Mouse (Mus musculus): ENCODE data around the gene Ank3. TPM values are rescaled to one million over a fixed set of nuclear protein-coding genes. Genes with fewer than 3 reads are reported as not detected.

Ank3 gene
- polyA plus RNA-seq, 2 experiments = 3.1 to 5.3 TPM

DNA sequence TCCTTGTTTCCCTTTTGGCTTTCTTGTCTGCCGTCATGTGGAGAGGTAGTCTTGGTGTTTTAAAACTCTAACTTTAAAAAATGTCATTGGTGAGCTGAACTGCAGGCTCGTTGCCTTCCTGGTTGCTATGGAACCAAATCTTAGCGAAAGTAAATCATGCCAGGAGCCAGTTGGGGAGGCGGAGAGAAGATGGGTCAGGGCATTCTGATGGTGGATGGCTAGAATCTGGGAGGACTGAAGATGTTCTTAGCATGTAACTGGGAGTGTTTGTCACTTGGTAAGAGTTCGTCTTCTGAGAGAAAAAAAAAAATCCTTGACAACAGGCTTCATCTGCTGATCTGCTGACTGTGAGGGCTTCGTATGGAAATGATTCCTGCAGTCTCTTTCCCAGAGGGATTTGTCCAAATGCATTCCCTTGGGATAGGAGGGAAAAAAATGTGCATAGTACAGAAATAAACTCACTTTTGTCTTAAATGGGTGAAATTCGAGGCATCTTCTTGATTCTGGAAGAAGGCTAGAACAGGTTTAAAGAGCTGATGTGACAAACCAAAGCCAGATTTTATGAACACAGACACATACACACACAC is 232.3 kb downstream of the Ank3 start:
- Histone ChIP-seq H3K4me3 (ENCODE audit: insufficient read depth in 1 of 2, low read depth in 2 of 2, low read length in 2 of 2) (no peak overlapping the region), H3K4me2 (ENCODE audit: low read depth) (no peak overlapping the region), H3K27me3 (ENCODE audit: control insufficient read depth, insufficient read depth, low read length) (no peaks in the 10 kb centered on the region), H3K9me3 (ENCODE audit: control insufficient read depth, low read length) (no peaks in the 10 kb centered on the region), H3K36me3 (replicated peaks; ENCODE audit: control insufficient read depth, insufficient read depth, low read depth) (no peaks in the 10 kb centered on the region), H3K9ac (replicated peaks) (no peak overlapping the region), H3K27ac (no peak overlapping the region), H3K4me1 (replicated peaks; ENCODE audit: control insufficient read depth in 2 of 2, insufficient read depth in 2 of 2, low read length in 1 of 2) (no peaks in the 10 kb centered on the region)
- ATAC-seq (ENCODE audit: insufficient read depth) (no peak), DNase-seq (ENCODE audit: low read depth in 3 of 3, low spot score in 3 of 3) (no peak)
- TF ChIP-seq CTCF (IDR thresholded peaks at IDR 0.05; ENCODE audit: low read depth) (no peak), EP300 (IDR thresholded peaks at IDR 0.05; ENCODE audit: low read depth) (no peak)
- WGBS (ENCODE audit: insufficient replicate concordance) = 36% methylated on average over 7 of the region's 7 CpGs

- Histone ChIP-seq H3K27me3 (ENCODE audit: control insufficient read depth, insufficient read depth, low read length) (no peaks in the 10 kb centered on the region), H3K4me2 (ENCODE audit: low read depth) (no peak overlapping the region), H3K9me3 (ENCODE audit: control insufficient read depth, low read length) (no peaks in the 10 kb centered on the region), H3K9ac (replicated peaks) (no peak overlapping the region), H3K27ac (no peak overlapping the region), H3K36me3 (replicated peaks; ENCODE audit: control insufficient read depth, insufficient read depth, low read depth) (no peaks in the 10 kb centered on the region), H3K4me3 (ENCODE audit: insufficient read depth in 1 of 2, low read depth in 2 of 2, low read length in 2 of 2) (no peak overlapping the region), H3K4me1 (replicated peaks; ENCODE audit: control insufficient read depth in 2 of 2, insufficient read depth in 2 of 2, low read length in 1 of 2) (no peaks in the 10 kb centered on the region)
- WGBS (ENCODE audit: insufficient replicate concordance) = 60% methylated on average over 8 of the region's 8 CpGs
- no peak for ATAC-seq (ENCODE audit: insufficient read depth)
- DNase-seq (ENCODE audit: low read depth in 3 of 3, low spot score in 3 of 3) = no peak
- TF ChIP-seq EP300 (IDR thresholded peaks at IDR 0.05; ENCODE audit: low read depth) = no peak
- TF ChIP-seq CTCF (IDR thresholded peaks at IDR 0.05; ENCODE audit: low read depth) = no peak
Measured at GRCm38 (mm10) chr10:69632885-69633284, 234.3 kb downstream of the Ank3 start.

- 54% methylated on average over 5 of the region's 5 CpGs for WGBS (ENCODE audit: insufficient replicate concordance)
- H3K27ac ChIP-seq = no peak overlapping the region
- no peaks in the 10 kb centered on the region for H3K4me1 ChIP-seq (replicated peaks; ENCODE audit: control insufficient read depth in 2 of 2, insufficient read depth in 2 of 2, low read length in 1 of 2)
- no peak overlapping the region for H3K9ac ChIP-seq (replicated peaks)
- H3K36me3 ChIP-seq (replicated peaks; ENCODE audit: control insufficient read depth, insufficient read depth, low read depth) = no peaks in the 10 kb centered on the region
- no peak overlapping the region for H3K4me3 ChIP-seq (ENCODE audit: insufficient read depth in 1 of 2, low read depth in 2 of 2, low read length in 2 of 2)
- ATAC-seq (ENCODE audit: insufficient read depth) (no peak), DNase-seq (ENCODE audit: low read depth in 3 of 3, low spot score in 3 of 3) (no peak)
- no peaks in the 10 kb centered on the region for H3K27me3 ChIP-seq (ENCODE audit: control insufficient read depth, insufficient read depth, low read length)
- H3K9me3 ChIP-seq (ENCODE audit: control insufficient read depth, low read length) = no peaks in the 10 kb centered on the region
- no peak overlapping the region for H3K4me2 ChIP-seq (ENCODE audit: low read depth)
- TF ChIP-seq EP300 (IDR thresholded peaks at IDR 0.05; ENCODE audit: low read depth) = no peak
- TF ChIP-seq CTCF (IDR thresholded peaks at IDR 0.05; ENCODE audit: low read depth) = no peak
Measured at GRCm38 (mm10) chr10:69634891-69635290, 236.3 kb downstream of the Ank3 start.

- no peak for DNase-seq (ENCODE audit: low read depth in 3 of 3, low spot score in 3 of 3)
- no peak for ATAC-seq (ENCODE audit: insufficient read depth)
- no peaks in the 10 kb centered on the region for H3K4me1 ChIP-seq (replicated peaks; ENCODE audit: control insufficient read depth in 2 of 2, insufficient read depth in 2 of 2, low read length in 1 of 2)
- no peak overlapping the region for H3K4me3 ChIP-seq (ENCODE audit: insufficient read depth in 1 of 2, low read depth in 2 of 2, low read length in 2 of 2)
- H3K9ac ChIP-seq (replicated peaks) = no peak overlapping the region
- no peak overlapping the region for H3K4me2 ChIP-seq (ENCODE audit: low read depth)
- no peaks in the 10 kb centered on the region for H3K36me3 ChIP-seq (replicated peaks; ENCODE audit: control insufficient read depth, insufficient read depth, low read depth)
- H3K27me3 ChIP-seq (ENCODE audit: control insufficient read depth, insufficient read depth, low read length) = no peaks in the 10 kb centered on the region
- no peak for TF ChIP-seq EP300 (IDR thresholded peaks at IDR 0.05; ENCODE audit: low read depth)
- no peak for TF ChIP-seq CTCF (IDR thresholded peaks at IDR 0.05; ENCODE audit: low read depth)
- H3K9me3 ChIP-seq (ENCODE audit: control insufficient read depth, low read length) = no peaks in the 10 kb centered on the region
- no peak overlapping the region for H3K27ac ChIP-seq
- WGBS (ENCODE audit: insufficient replicate concordance) = 43% methylated on average over 11 of the region's 11 CpGs
Measured at GRCm38 (mm10) chr10:69635910-69636656, 237.5 kb downstream of the Ank3 start.

GRCm38 (mm10) chr10:69639138-69639537 is 240.6 kb downstream of the Ank3 start:
- no peak overlapping the region for H3K27ac ChIP-seq
- no peaks in the 10 kb centered on the region for H3K9me3 ChIP-seq (ENCODE audit: control insufficient read depth, low read length)
- DNase-seq (ENCODE audit: low read depth in 3 of 3, low spot score in 3 of 3) = no peak
- H3K36me3 ChIP-seq (replicated peaks; ENCODE audit: control insufficient read depth, insufficient read depth, low read depth) = no peaks in the 10 kb centered on the region
- ATAC-seq (ENCODE audit: insufficient read depth) = no peak
- no peak for TF ChIP-seq CTCF (IDR thresholded peaks at IDR 0.05; ENCODE audit: low read depth)
- H3K4me2 ChIP-seq (ENCODE audit: low read depth) = no peak overlapping the region
- no peaks in the 10 kb centered on the region for H3K27me3 ChIP-seq (ENCODE audit: control insufficient read depth, insufficient read depth, low read length)
- no peak overlapping the region for H3K4me3 ChIP-seq (ENCODE audit: insufficient read depth in 1 of 2, low read depth in 2 of 2, low read length in 2 of 2)
- H3K9ac ChIP-seq (replicated peaks) = no peak overlapping the region
- H3K4me1 ChIP-seq (replicated peaks; ENCODE audit: control insufficient read depth in 2 of 2, insufficient read depth in 2 of 2, low read length in 1 of 2) = no peaks in the 10 kb centered on the region
- WGBS (ENCODE audit: insufficient replicate concordance) = 52% methylated on average over 6 of the region's 6 CpGs
